Mouse (Mus musculus): Measurements from ENCODE around the gene Syce3. TPM values are rescaled to one million over a fixed set of nuclear protein-coding genes. Genes with fewer than 3 reads are reported as not detected.

The Syce3 gene
- total RNA-seq, 1 experiment = 4.5 TPM

DNA sequence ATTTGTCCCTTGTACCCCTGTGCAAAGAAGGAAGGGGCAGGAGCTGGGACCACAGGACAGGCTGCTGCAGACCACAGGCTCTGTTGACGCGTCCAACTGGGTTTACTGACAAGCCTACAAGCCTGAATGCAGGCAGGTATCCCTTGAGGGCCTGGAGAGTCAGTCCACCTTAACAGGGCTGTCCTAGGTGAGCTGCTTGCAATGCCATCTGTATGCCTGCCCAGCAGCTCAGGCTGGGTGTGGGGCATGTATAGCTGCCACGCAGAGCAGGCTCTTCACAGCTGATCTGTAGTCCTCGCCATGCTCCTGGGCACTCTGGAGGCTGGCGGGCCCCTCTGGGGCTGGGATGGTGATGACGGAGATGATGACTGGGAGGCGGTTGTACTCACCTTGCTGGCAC lies 25.7 kb downstream of the Syce3 start, which contains the start of gene Klhdc7b:
Gene Klhdc7b, plus strand, starts transcription at position 301 of the 400 bp plus-strand sequence.
- peak within 1 kb of the TSS; percentile 39; the same call in 1 of the 2 replicates for H3K9ac ChIP-seq (ENCODE audit: insufficient read depth, low read depth, low read length, poor library complexity, severe bottlenecking)
- no peaks in the 10 kb centered on the region for H3K9me3 ChIP-seq (ENCODE audit: control insufficient read depth, insufficient read depth, low read depth, low read length)
- peak within 1 kb of the TSS; percentile 44 to 59; a peak in 3 of 4 replicates for H3K4me3 ChIP-seq (ENCODE audit: insufficient read depth in 1 of 2, low read depth in 1 of 2, low read length in 2 of 2, poor library complexity in 1 of 2, severe bottlenecking in 1 of 2)
- in situ Hi-C loops (cut with MboI; ENCODE audit: low sequenced_read_pairs in 2 of 2, unreplicated experiment in 2 of 2) = no loop called here
- TF ChIP-seq CHD2 (IDR thresholded peaks at IDR 0.05; ENCODE audit: low read depth, low read length) (no peak), HCFC1 (IDR thresholded peaks at IDR 0.05; ENCODE audit: borderline replicate concordance, insufficient read depth, low read length) (no peak), MAFK (IDR thresholded peaks at IDR 0.05; ENCODE audit: insufficient read depth, low read depth, low read length) (no peak), ZNF384 (IDR thresholded peaks at IDR 0.05; ENCODE audit: low read depth, low read length) (no peak), ZC3H11A (IDR thresholded peaks at IDR 0.05; ENCODE audit: borderline replicate concordance, low read depth, low read length) (no peak)
- DNase-seq (ENCODE audit: low read depth, low spot score) = no peak
- peaks cover 1 to 6% of the 10 kb centered on the region in 2 experiments; a peak in 1 of 4 replicates for H3K4me1 ChIP-seq (ENCODE audit: control insufficient read depth in 2 of 2, insufficient read depth in 2 of 2, low read length in 2 of 2, poor library complexity in 1 of 2)
- H3K27ac ChIP-seq (ENCODE audit: insufficient read depth, low read depth, low read length, poor library complexity, severe bottlenecking) = no peak within 1 kb of the TSS
- no peaks in the 10 kb centered on the region for H3K36me3 ChIP-seq (ENCODE audit: control insufficient read depth, insufficient read depth, low read length, poor library complexity, severe bottlenecking)

DNA sequence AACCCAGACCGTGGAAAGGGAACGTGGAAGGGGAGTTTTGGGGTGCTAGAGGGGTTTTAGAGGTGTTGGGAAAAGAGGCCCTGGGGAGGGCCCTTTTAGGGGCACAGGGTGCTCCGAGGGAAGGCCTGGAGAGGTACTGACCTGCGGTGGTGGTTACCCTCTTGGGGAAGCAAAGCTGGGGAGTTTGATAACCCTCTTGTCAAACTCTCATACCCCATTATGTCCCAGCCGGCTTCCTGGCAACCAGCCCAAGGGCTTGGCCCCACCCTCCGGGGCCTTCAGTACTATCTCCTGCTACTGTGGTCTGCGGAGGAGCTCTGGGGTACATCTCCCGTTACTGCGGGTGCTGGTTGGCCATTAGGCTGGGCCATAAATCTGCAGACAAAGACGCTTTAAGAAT lies 30.9 kb downstream of the Syce3 start:
- TF ChIP-seq MAFK (IDR thresholded peaks at IDR 0.05; ENCODE audit: insufficient read depth, low read depth, low read length) = no peak
- no peak for TF ChIP-seq ZNF384 (IDR thresholded peaks at IDR 0.05; ENCODE audit: low read depth, low read length)
- TF ChIP-seq ZC3H11A (IDR thresholded peaks at IDR 0.05; ENCODE audit: borderline replicate concordance, low read depth, low read length) = no peak
- TF ChIP-seq HCFC1 (IDR thresholded peaks at IDR 0.05; ENCODE audit: borderline replicate concordance, insufficient read depth, low read length) = no peak
- TF ChIP-seq CHD2 (IDR thresholded peaks at IDR 0.05; ENCODE audit: low read depth, low read length) = no peak
- no peak for DNase-seq (ENCODE audit: low read depth, low spot score)
- H3K27ac ChIP-seq (ENCODE audit: insufficient read depth, low read depth, low read length, poor library complexity, severe bottlenecking) = no peak overlapping the region
- H3K36me3 ChIP-seq (ENCODE audit: control insufficient read depth, insufficient read depth, low read length, poor library complexity, severe bottlenecking) = no peaks in the 10 kb centered on the region
- in situ Hi-C loops (cut with MboI; ENCODE audit: low sequenced_read_pairs in 2 of 2, unreplicated experiment in 2 of 2) = no loop called here
- H3K4me1 ChIP-seq (ENCODE audit: control insufficient read depth in 2 of 2, insufficient read depth in 2 of 2, low read length in 2 of 2, poor library complexity in 1 of 2) = peaks cover 2 to 21% of the 10 kb centered on the region in 2 experiments; a peak in 2 of 4 replicates
- H3K9me3 ChIP-seq (ENCODE audit: control insufficient read depth, insufficient read depth, low read depth, low read length) = no peaks in the 10 kb centered on the region
- H3K9ac ChIP-seq (ENCODE audit: insufficient read depth, low read depth, low read length, poor library complexity, severe bottlenecking) = peak overlapping the region; percentile 60; the same call in 1 of the 2 replicates
- peak overlapping the region; percentile 55 to 63 for H3K4me3 ChIP-seq (ENCODE audit: insufficient read depth in 1 of 2, low read depth in 1 of 2, low read length in 2 of 2, poor library complexity in 1 of 2, severe bottlenecking in 1 of 2)

DNA sequence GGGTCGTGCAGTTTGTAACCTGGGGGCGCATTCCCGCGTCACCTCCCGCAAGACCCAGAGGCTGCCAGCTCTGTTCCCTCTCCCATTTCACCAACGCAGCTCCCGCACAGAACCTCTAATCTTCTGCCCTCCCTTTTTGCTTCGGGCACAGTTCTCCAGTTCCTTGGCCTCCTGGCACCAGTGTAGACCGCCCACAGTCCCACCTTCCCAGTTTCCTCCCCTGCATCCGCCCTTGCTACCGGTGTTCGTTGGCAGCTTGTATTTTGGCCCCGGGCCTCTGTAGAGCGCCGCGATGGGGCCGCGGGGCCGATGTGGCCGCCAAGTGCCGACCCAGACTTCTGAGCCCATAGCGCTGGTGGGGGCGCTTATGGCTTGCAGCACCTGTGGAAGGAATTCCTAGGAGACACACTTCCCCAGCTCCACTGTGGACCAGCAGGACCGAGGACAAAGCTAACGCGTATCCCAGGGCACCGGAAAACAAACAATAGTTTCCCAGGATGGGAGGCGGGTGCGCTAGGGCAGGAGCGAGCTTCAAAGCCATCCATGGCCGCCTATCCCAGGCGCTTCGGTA lies 31.4 kb downstream of the Syce3 start, which contains the start of gene Odf3b:
Gene Odf3b, minus strand, starts transcription at position 452 of the 571 bp plus-strand sequence.
- H3K9ac ChIP-seq (ENCODE audit: insufficient read depth, low read depth, low read length, poor library complexity, severe bottlenecking) = peak within 1 kb of the TSS; percentile 60
- no peak for TF ChIP-seq ZC3H11A (IDR thresholded peaks at IDR 0.05; ENCODE audit: borderline replicate concordance, low read depth, low read length)
- no peak for TF ChIP-seq ZNF384 (IDR thresholded peaks at IDR 0.05; ENCODE audit: low read depth, low read length)
- no peak for TF ChIP-seq HCFC1 (IDR thresholded peaks at IDR 0.05; ENCODE audit: borderline replicate concordance, insufficient read depth, low read length)
- TF ChIP-seq CHD2 (IDR thresholded peaks at IDR 0.05; ENCODE audit: low read depth, low read length) = no peak
- TF ChIP-seq MAFK (IDR thresholded peaks at IDR 0.05; ENCODE audit: insufficient read depth, low read depth, low read length) = no peak
- in situ Hi-C loops (cut with MboI; ENCODE audit: low sequenced_read_pairs in 2 of 2, unreplicated experiment in 2 of 2) = no loop called here
- H3K9me3 ChIP-seq (ENCODE audit: control insufficient read depth, insufficient read depth, low read depth, low read length) = no peaks in the 10 kb centered on the region
- no peak for DNase-seq (ENCODE audit: low read depth, low spot score)
- peak within 1 kb of the TSS; percentile 55 to 63 for H3K4me3 ChIP-seq (ENCODE audit: insufficient read depth in 1 of 2, low read depth in 1 of 2, low read length in 2 of 2, poor library complexity in 1 of 2, severe bottlenecking in 1 of 2)
- peaks cover 2 to 21% of the 10 kb centered on the region in 2 experiments; a peak in 2 of 4 replicates for H3K4me1 ChIP-seq (ENCODE audit: control insufficient read depth in 2 of 2, insufficient read depth in 2 of 2, low read length in 2 of 2, poor library complexity in 1 of 2)
- H3K36me3 ChIP-seq (ENCODE audit: control insufficient read depth, insufficient read depth, low read length, poor library complexity, severe bottlenecking) = no peaks in the 10 kb centered on the region
- no peak within 1 kb of the TSS for H3K27ac ChIP-seq (ENCODE audit: insufficient read depth, low read depth, low read length, poor library complexity, severe bottlenecking)

DNA sequence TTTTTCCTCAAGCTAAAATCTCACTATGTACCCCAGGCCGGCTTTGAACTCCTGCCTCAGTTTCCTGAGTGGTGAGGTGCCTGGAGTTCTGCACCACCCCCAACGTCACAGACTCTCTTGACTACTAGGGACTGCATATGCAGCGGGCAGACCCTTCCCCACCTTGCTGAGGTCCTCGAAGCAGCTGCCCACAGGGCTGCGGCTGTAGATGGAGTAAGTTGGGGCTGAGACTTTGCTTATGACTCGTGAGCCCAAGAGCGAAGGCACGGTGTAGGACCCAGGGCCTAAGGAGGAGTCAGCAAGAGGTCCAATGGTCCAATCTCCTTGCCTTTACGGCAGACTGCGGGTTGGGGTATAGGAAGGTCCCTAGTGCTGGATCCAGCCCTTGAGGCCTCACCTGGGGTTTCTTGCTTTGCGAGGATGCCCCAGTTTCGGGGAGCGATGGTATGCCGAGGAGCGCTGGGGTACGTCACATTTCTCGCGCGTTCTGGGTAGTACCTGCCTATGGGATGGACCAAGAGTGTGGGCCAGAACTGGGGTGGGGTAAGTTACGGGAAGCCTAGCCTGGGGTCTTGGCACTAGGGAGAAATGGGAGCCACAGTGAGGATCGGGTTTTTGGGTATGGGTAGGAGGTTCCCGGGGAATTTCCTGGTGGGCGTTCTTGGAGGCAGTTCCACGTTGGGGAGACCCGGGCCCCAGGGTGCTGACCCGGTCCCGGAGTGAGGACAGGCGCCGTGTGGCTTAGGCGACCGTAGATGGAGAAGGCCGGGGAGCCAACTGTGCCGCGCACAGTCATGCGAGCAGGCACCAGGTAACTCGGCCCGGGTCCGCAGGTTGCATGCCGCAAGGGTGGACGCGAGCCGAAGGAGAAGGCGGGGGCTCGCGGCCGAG lies 32.1 kb downstream of the Syce3 start:
- peak overlapping the region; percentile 55 to 63 for H3K4me3 ChIP-seq (ENCODE audit: insufficient read depth in 1 of 2, low read depth in 1 of 2, low read length in 2 of 2, poor library complexity in 1 of 2, severe bottlenecking in 1 of 2)
- DNase-seq (ENCODE audit: low read depth, low spot score) = no peak

More for the DNA sequence above, 32.1 kb downstream of the Syce3 start:
- Histone ChIP-seq H3K9ac (ENCODE audit: insufficient read depth, low read depth, low read length, poor library complexity, severe bottlenecking) (peak overlapping the region; percentile 60), H3K27ac (ENCODE audit: insufficient read depth, low read depth, low read length, poor library complexity, severe bottlenecking) (no peak overlapping the region), H3K36me3 (ENCODE audit: control insufficient read depth, insufficient read depth, low read length, poor library complexity, severe bottlenecking) (no peaks in the 10 kb centered on the region), H3K9me3 (ENCODE audit: control insufficient read depth, insufficient read depth, low read depth, low read length) (no peaks in the 10 kb centered on the region), H3K4me1 (ENCODE audit: control insufficient read depth in 2 of 2, insufficient read depth in 2 of 2, low read length in 2 of 2, poor library complexity in 1 of 2) (peaks cover 2 to 21% of the 10 kb centered on the region in 2 experiments; a peak in 2 of 4 replicates)
- in situ Hi-C loops (cut with MboI; ENCODE audit: low sequenced_read_pairs in 2 of 2, unreplicated experiment in 2 of 2) = no loop called here
- no peak for TF ChIP-seq CHD2 (IDR thresholded peaks at IDR 0.05; ENCODE audit: low read depth, low read length)

All from ES-E14 (cell line).